In the genomic region with DNA sequence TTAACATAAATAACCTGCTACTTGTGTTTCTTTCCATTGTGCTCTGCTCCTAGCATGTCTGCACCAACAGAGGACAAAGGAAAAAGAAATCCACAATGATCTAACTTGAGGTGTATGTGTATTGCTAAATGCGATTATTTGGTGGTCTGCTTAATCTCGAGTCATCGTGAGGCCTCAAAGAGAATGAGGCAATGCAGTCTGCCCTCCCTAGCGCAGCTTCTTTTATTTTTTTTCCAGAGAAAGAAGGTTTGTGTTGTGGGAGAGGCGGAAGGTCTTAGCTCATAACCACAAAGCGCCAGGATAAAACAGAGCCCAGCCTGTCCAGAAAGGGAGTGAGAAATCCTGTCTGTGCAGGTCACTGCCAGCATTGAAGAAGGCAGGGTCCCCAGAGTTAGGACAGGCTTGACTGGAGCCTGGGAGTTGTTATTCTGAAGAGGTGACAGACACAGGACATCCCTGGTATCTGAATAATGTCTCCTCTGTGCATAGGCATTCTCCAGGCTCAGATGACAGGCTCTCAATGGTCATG, we compare ENCODE assay signal across 13 mouse cellular contexts.
DNase-seq lines count a peak whose midpoint lies in the region; ATAC-seq and TF ChIP-seq lines count a peak whose summit lies in the region.
"Had no signal": no experiment of that assay in that cellular context is flagged by ENCODE, and none has a peak within 500 bp of the region (broad histone marks: within the 10 kb centered on the region; RNA-seq: fewer than 3 reads in every experiment).

No protein-coding gene starts in this region.

- H3K4me1 ChIP-seq in heart, postnatal 0 days (ENCODE audit: control insufficient read depth, insufficient read depth) = peaks cover 11% of the 10 kb centered on the region; the same call in 1 of the 2 replicates
- peaks cover 5% of the 10 kb centered on the region for H3K4me1 ChIP-seq in forebrain, embryonic 11.5 days (replicated peaks; ENCODE audit: control insufficient read depth, insufficient read depth, low read length)
- H3K4me1 ChIP-seq in midbrain, embryonic 12.5 days = peaks cover 16% of the 10 kb centered on the region

- no peak overlapping the region for H3K9ac ChIP-seq in heart, postnatal 0 days (replicated peaks; ENCODE audit: low read depth, low read length)
- H3K9ac ChIP-seq in forebrain, embryonic 11.5 days (ENCODE audit: low read length) = no peak overlapping the region
- H3K9ac ChIP-seq in midbrain, embryonic 12.5 days (replicated peaks) = no peak overlapping the region
- H3K9ac ChIP-seq: limb, embryonic 13.5 days had no signal

- peak; percentile 55; the same call in 1 of the 2 replicates for ATAC-seq in heart, postnatal 0 days (ENCODE audit: insufficient read depth, low read depth)
- ATAC-seq in forebrain, embryonic 11.5 days (replicated peaks; ENCODE audit: low FRiP score) = peak; percentile 61
- ATAC-seq in midbrain, embryonic 12.5 days (ENCODE audit: low FRiP score, low read depth) = peak; percentile 38
- no peak for ATAC-seq in cerebellum, adult (ENCODE audit: insufficient number of reproducible peaks, low FRiP score, low TSS enrichment)
- ATAC-seq: CD4-positive, CD25-positive, alpha-beta regulatory T cell, adult 4 months had no signal

- 18% methylated on average over 6 of the region's 6 CpGs for WGBS in heart, postnatal 0 days
- WGBS in forebrain, embryonic 11.5 days = 51% methylated on average over 6 of the region's 6 CpGs
- 41% methylated on average over 6 of the region's 6 CpGs for WGBS in midbrain, embryonic 12.5 days

- DNase-seq in heart, postnatal 0 days (ENCODE audit: low spot score) = peak; percentile 22
- no peak for DNase-seq in heart, adult 9 months (ENCODE audit: low spot score in 2 of 2)
- DNase-seq in embryo, embryonic 10 days (ENCODE audit: low spot score) = peak; percentile 15
- no peak for DNase-seq in forebrain, embryonic 11.5 days (ENCODE audit: low spot score)
- DNase-seq in urinary bladder, adult 18-20 months (ENCODE audit: low spot score in 2 of 2) = no peak
- DNase-seq: adrenal gland, postnatal 10 days; kidney, postnatal 25 days; lung, adult 2 months; thymus, postnatal 36 days had no signal

- no peak for TF ChIP-seq CTCF in heart, postnatal 0 days (IDR thresholded peaks at IDR 0.05; ENCODE audit: low read depth)

- H3K36me3 ChIP-seq in heart, postnatal 0 days (replicated peaks; ENCODE audit: control insufficient read depth, insufficient read depth, low read length) = no peaks in the 10 kb centered on the region
- no peaks in the 10 kb centered on the region for H3K36me3 ChIP-seq in forebrain, embryonic 11.5 days (ENCODE audit: control insufficient read depth, insufficient read depth, low read length)
- no peaks in the 10 kb centered on the region for H3K36me3 ChIP-seq in midbrain, embryonic 12.5 days
- H3K36me3 ChIP-seq: limb, embryonic 13.5 days had no signal

- H3K27me3 ChIP-seq in heart, postnatal 0 days (ENCODE audit: control insufficient read depth, insufficient read depth, low read length) = no peaks in the 10 kb centered on the region
- H3K27me3 ChIP-seq in forebrain, embryonic 11.5 days (ENCODE audit: control insufficient read depth, insufficient read depth, low read length) = no peaks in the 10 kb centered on the region
- H3K27me3 ChIP-seq in midbrain, embryonic 12.5 days = no peaks in the 10 kb centered on the region
- H3K27me3 ChIP-seq: limb, embryonic 13.5 days had no signal

- H3K4me2 ChIP-seq in heart, postnatal 0 days (ENCODE audit: low read depth, low read length) = no peak overlapping the region
- no peak overlapping the region for H3K4me2 ChIP-seq in forebrain, embryonic 11.5 days (ENCODE audit: low read depth, low read length, severe bottlenecking)
- no peak overlapping the region for H3K4me2 ChIP-seq in midbrain, embryonic 12.5 days (replicated peaks)
- H3K4me2 ChIP-seq: limb, embryonic 13.5 days had no signal

- no peaks in the 10 kb centered on the region for H3K9me3 ChIP-seq in heart, postnatal 0 days (replicated peaks; ENCODE audit: control insufficient read depth, low read length)
- no peaks in the 10 kb centered on the region for H3K9me3 ChIP-seq in forebrain, embryonic 11.5 days (ENCODE audit: control insufficient read depth, low read length)
- no peaks in the 10 kb centered on the region for H3K9me3 ChIP-seq in midbrain, embryonic 12.5 days
- H3K9me3 ChIP-seq: limb, embryonic 13.5 days had no signal

- no peak overlapping the region for H3K4me3 ChIP-seq in heart, postnatal 0 days (ENCODE audit: low read depth, low read length)
- no peak overlapping the region for H3K4me3 ChIP-seq in forebrain, embryonic 11.5 days (ENCODE audit: low read depth, low read length)
- H3K4me3 ChIP-seq in midbrain, embryonic 12.5 days = no peak overlapping the region
- H3K4me3 ChIP-seq: limb, embryonic 13.5 days had no signal

- peak overlapping the region; percentile 7; the same call in 1 of the 2 replicates for H3K27ac ChIP-seq in heart, postnatal 0 days (ENCODE audit: low read depth)
- no peak overlapping the region for H3K27ac ChIP-seq in forebrain, embryonic 11.5 days (ENCODE audit: low read depth, low read length)
- H3K27ac ChIP-seq in midbrain, embryonic 12.5 days (replicated peaks) = peak overlapping the region; percentile 58
- H3K27ac ChIP-seq: limb, embryonic 13.5 days had no signal

- no peak for TF ChIP-seq EP300 in heart, postnatal 0 days (IDR thresholded peaks at IDR 0.05; ENCODE audit: low read depth)

Comparison
In these comparisons a context has a peak if more than half of its experiments do, and no peak if none do; other contexts are left out.
1. DNase-seq: peak in heart, postnatal 0 days (single experiment) and embryo, embryonic 10 days (single experiment); none in heart, adult 9 months (0 of 2), forebrain, embryonic 11.5 days (single experiment) and urinary bladder, adult 18-20 months (0 of 2).